Mouse (Mus musculus) megakaryocyte progenitor cell, adult 5-6 weeks (primary cell): ENCODE measurements at regions not wholly inside any gene's neighbourhood (a gene's known extent, or its start where the extent isn't known, plus 50 kb on each side); places are given as distances from the start of the nearest gene placed in this dataset.

Source experiments
- ATAC-seq: replicated peaks from 2 replicates; pipeline ENCODE4 v1.8.0; 2016; ENCODE audit warnings: mild to moderate bottlenecking, moderate TSS enrichment, inconsistent platforms; ENCODE audit not compliant: poor library complexity

DNA sequence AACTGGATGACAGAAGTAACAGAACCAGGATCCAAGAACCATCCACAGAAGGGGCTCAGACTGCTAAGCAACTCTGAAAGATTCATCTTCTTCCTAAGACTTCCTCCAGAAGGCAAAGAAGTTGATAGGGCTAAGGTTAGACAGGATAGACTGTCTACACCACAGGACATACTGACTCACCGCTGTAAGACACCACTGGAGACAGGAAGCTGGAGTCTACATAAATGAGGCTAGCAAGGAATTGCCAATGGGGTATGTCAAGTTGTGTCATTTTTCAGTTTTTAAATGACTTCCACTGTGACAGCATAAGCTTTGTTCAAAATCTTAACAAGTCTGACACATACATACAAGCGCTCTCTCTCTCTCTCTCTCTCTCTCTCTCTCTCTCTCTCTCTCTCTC lies 645.4 kb upstream of the Gm10131 start:
- no peak for ATAC-seq

DNA sequence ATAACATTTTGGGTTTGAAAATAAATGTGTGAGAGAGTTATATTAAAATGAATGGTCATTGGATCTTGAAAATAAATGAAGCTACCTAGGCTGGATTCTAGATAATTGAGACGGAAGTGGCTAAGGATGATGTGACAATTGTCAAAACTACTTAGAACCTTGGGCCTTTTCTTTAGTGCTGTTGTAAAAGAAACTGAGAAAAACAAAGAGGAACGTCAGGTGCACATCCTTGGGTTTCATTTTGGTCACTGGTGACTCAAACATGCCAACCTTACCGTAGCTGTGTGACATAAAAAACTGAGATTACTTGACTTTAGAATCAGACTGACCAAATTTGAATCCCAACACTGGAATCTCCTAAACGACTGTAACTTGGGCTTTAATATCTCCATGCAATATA lies 644.6 kb upstream of the Gm10131 start:
- ATAC-seq: no peak

DNA sequence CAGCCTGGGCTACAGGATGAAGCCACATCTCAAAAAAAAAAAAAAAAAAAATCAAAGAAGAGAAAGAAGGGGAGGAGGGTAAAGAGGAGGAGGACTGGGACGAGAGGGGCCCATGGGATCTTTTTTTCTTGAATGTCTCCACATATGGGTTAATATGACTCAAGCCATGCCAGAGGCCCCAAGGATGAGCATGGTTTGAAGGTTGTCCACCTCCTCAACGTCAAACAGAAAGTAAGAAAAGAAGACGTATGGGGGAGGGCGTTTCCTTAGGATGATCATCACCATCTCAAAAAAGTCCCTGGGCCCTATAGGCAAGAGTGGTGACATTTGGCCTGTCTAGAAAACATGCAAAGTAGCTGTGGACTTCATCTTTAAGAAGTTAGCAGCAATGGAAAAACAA lies 643.9 kb upstream of the Gm10131 start:
- no peak for ATAC-seq

DNA sequence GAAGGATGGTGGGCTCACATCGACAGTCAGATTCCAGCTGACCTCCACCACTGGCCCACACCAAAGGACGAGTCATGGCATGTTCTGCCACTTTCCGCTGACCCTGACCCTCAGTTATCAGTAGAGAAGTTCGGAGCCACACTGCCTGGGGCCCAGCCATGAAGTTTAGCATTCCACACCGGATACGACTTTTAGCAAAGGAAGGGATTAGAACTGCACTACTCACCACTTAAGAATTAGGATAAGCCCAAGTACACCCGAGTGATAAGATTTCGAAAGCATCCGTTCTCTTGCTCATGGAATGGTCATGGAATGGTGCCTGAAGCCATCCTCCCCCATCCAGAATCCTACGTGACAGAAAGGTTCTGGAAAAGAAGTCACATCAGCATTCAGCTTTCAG lies 641.5 kb upstream of the Gm10131 start:
- no peak for ATAC-seq

DNA sequence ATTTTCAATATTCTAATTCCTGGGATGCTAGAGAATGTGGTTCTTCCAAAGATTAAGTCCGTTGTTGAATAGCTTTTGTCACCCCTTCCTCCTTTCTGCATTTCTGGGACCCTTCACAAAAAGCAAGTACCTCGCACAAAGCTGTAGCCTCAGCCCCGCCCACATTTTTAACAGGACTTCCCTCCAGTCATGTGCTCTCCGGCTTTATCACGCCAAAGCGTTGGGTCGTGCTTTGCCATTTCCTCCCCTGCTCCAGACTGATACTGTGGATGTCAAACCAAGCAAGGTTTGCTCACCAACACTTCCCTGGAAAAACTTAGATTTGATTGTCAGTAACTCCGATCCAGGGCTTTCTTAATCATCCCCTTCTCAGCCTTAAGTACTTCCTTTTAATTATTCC lies 637.0 kb upstream of the Gm10131 start:
- ATAC-seq: no peak

DNA sequence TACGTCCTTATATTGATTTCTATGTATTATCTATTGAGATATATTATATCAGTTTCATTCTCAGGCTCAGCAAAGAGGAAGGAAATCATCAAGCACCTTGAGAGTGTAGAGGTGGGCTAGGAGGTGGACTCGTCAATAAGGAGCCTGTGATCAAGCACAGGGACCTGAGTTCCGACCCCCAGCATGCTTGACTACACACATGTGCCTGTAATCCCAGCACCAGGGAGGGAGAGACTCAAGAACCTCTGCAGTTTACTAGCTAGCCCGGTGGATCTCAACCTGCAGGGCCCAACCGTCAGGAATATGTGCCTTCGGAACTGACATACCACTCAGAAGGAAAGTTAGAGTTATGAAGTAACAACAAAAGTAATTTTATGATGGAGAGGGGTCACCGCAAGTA lies 634.2 kb upstream of the Gm10131 start:
- ATAC-seq: no peak

DNA sequence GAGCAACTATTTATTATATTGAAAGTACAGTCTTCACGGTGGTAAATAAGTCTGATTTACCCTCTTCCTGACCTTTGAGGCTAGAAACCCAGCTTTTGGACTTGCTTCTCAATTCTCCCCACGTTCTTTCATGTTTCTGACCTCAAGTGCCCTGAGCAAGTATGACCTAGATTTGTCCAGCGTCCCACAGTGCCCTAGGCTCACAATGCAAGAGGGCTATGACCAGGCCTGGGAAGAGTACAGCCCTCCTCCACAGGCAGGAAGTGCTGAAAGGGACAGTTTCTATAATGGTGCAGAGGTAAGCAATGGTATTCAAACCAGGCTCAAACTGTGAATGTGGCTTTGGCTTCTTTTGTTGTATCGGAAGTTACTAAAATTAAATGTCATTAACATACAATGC lies 633.1 kb upstream of the Gm10131 start:
- no peak for ATAC-seq

DNA sequence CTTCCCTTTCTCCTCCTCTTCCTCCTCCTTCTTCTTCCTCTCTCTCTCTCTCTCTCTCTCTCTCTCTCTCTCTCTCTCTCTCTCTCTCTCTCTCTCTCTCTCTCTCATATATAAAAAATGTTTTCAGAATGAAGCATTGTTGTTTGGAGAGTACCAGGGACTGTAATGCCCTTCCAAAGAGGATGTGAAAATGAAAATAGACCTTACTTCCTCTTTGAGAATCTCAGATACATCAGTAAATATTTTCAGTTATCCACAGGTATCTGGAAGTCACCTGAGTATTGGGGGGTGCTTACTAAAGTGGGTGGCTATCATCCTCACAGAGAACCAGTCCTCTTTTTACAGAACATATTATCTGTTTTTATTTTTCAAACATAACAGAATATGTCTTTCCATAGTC lies 632.6 kb upstream of the Gm10131 start:
- 0 out of 2 replicates have a peak, but pooled peaks have one; percentile 42 for ATAC-seq

DNA sequence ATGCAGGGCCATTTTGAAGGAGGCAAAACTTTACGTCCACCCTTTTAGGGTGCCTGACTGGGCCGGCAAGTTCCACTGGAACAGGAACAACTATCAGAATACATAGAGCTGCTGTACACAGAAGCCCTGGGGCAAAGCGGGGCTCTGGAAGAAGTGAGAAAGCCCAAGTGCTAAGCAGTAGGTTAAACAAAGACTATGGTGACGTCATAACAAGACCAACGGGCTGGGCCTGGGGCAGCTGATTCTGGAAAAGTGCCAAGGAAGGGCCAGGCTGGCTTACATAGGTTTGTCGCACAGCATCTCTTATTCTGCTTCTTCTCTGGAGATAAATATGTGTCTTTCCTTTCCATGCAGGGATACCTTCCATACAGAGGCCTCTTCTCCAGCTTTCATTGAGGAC lies 631.6 kb upstream of the Gm10131 start:
- ATAC-seq: no peak

DNA sequence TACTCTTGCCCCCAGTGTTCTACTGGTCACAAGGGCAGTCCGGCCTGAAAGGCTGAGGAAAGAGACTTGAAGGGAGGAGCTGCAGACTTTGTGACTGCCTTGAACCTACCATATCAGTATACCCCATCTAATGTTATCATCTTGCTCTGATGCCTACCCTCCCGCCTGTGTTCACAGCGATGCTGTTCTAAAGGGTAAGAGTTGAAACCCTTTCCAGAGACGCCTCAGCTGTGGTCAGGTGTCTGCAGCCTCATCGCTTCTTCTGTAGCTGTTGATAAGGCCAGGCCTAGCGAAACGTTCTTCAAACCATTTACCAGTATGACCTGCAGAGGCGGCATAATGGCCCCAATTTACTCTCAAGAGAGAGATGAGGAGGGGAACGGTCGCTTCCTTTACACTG lies 629.3 kb upstream of the Gm10131 start:
- no peak for ATAC-seq

DNA sequence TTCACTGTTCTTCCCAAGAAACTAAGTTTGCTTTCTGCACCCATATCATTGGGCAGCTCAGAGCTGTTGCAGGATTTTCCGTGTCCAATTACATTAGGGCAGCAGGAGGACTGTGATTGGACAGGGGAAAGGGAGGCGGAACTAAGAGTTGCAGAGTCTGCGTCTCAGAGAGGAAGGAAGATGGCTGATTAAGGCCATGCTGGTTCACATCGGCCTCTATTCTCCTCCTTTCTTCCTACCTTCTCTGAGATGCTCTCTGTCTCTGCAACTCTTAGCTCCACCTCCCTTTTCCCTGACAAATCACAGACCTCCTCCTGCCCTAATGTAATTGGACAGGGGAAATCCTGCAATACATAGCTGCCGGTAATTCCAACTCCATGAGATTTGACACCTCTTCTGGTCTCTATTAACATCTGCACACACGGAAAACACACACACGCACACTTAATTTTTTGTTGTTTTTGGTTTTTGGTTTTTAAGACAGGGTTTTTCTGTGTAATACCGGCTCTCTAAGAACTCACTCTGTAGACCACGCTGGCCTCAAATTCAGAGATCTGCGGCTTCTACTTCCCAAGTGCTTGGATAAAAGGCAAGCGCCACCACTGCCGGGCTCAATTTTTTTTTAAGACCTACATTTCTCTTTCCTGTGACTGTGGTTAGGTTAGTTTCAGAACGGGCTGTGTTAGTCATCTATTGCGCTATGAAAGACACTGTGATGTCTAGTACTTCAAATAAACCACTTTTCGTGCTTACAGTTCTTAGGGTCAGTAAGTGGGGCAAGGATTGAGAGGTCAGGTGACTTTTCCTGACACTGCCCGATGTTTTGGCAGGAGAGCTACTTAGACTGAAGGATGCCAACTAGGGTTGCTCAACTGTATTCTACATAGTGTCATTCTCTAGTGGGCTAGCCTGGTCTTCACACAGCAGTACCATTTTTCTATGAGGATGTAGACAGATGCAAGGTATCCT lies 628.6 kb upstream of the Gm10131 start:
- peak; percentile 48 for ATAC-seq

DNA sequence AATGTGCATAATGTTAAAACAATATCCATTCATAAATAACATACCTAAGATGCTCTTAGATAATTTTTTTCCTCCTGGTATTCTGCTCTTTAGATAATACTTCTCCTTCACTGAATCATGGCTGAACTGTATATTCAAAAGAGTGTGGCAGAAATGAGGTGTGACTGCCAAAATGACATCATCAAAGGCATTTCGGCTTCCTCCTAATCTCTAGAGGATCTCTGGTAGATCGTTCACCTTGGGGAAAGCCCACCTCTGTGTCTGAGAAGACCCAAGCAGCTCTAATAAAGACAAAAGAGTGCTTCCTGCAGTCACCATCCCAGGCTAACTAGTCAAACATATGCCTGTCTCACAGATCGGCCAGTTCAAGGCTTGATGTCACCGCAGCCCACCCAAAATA lies 624.7 kb upstream of the Gm10131 start:
- ATAC-seq: no peak

DNA sequence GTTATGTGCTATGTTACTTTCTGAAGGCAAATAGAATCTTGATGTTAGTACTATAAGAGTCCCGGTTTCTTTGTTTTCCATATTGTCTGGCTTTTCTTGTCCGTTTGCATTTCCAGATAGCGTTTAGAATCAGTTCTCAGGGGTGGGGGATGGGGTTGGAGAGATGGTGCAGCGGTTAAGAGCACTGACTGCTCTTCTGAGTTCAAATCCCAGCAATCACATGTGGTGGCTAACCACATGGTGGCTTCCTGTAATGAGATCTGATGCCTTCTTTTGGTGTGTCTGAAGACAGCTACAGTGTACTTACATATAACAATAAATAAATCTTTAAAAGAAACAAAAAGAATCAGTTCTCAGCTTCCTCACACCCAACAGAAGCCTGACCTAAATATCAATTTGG lies 623.5 kb upstream of the Gm10131 start:
- ATAC-seq: no peak

DNA sequence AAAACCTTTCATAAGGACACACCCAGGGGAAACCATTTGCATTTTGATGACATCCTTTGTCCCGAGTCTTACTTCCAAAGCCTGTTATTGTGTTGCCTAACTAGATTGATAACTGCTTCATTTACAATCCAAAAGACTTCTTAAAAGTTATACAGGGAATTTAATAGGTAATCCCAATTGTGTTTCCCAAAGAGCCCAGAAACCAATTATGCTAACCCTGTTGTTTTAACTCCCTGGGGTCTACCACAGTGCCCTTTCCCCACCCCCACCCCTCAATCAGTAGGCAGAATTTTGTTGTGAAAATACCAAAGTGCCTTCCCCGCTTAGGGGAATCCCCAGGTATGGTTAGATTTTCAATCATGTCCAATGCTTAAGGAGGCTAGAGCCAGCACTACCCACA lies 621.3 kb upstream of the Gm10131 start:
- no peak for ATAC-seq

DNA sequence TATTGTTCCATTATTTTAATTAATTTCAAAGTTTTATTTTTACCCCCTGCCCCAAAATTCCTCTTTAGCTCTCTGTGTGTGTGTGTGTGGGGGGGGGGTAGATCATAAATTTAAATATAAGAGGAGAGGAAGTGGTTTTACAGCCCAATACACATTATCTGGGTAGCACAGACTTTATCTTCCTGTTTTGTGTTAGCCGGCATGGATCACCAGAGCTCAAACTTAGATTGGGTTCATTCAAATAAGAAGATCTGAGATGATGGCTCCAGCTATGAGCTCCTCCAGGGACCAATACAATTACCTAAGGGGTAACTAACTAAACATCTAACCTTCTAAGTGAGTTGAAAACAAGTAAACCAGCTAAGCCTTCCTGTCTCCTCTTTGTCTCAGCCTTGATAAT lies 620.8 kb upstream of the Gm10131 start:
- peak; percentile 52; the same call in 1 of the 2 replicates for ATAC-seq

DNA sequence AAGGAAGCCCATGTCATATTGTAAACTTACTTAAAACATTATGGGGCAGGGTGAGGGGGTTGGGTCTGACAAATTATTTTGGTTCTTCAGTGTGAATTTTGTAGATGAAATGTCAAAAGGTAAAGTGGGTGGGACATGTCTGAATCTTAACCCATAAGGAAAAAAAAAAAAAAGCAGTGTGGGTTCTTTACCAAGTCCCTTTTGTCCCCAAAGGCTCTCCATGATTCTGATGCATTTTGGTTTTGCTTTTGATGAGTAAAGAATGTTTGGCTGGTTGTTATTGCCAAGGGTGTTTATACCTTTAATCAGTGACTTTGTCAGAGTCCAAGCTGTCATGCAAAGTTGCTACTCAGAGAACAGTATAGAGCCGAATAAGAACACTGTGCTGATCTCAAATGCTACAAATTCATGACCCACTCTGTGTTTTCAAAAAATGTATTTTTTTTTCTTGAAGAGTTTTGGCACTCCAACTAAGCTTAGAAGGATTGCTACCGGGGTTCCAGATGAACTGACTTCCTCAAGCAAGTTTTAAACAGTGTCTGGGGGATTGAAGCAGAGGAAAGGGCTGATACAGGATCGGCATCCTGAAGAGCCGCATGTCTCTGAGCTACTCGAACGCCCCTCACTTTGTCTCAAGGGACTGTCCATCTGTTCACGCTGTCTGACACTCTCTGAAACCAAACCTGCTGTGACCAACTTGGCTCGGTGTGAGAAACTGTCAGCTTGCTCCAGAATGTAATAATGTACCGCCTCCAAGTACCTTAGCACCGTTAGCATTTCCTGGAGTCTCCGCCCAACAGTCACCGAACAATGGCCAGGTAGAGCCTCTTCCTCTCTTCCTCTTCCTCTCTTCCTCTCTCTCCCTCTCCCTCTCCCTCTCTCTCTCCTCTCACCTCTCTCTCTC lies 619.8 kb upstream of the Gm10131 start:
- ATAC-seq: no peak

DNA sequence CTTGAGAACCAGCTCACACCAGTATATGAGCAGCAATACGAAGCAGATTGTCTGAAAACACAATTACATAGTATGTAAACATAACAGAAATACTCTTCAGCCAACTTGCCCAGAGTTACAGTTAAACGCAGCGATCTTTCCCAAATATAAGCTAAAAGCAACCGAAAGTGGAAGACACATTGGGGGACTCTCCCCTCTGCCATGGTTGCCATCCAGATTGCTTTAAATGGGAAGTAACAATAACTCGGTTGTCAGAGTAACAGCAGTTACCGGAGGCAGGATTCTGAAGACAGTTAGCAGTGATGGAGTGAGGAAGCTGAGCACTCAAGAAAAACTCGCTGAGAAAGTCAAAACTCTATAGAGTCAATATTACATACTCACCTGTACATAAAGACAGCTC lies 618.0 kb upstream of the Gm10131 start:
- ATAC-seq: 0 out of 2 replicates have a peak, but pooled peaks have one; percentile 23

DNA sequence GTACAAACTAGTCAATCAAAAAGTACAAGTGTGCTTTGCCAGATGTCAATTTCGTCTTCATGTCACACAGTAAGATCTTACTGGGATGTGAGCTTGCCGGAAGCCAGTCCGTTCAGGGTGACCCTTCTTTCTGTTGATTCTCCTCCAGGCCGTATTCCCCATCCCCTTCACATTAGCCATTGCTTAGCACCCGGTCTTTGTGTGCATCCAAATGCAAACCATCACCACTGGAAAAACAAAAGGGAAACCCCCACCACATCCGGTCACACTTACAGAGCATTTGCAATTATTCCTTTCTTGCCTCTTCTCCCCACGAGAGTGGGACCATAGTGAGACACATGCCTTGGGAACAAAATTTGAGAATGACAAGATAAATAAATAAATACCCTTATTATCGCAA lies 616.2 kb upstream of the Gm10131 start:
- ATAC-seq: no peak

DNA sequence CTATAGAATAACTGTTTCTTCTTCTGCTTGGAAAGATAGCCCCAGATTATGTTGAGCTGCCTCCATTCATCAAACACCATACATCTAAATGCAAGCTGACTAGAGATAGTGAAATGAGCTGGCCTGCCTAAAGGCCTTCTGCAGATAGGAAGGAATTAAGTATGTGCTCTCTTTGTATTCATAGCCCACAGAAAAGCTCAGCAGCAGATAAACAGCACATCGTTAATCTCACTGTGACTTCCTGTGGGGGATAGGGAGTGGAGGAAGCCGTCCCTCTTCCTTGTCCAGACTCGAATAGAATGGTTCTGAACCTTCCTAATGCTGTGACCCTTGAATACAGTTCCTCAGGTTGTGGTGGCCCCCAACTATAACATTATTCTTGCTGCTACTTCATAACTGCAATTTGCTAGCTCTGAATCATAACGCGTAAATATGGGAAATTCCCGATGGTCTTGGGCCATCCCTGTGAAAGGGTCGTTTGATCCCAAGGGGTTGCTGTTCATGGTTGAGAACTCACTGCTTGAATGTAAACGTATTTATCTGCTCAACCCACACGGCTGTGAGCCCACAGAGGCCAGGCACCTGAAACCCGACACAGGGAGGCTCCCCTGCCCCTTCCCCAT lies 614.7 kb upstream of the Gm10131 start:
- no peak for ATAC-seq

DNA sequence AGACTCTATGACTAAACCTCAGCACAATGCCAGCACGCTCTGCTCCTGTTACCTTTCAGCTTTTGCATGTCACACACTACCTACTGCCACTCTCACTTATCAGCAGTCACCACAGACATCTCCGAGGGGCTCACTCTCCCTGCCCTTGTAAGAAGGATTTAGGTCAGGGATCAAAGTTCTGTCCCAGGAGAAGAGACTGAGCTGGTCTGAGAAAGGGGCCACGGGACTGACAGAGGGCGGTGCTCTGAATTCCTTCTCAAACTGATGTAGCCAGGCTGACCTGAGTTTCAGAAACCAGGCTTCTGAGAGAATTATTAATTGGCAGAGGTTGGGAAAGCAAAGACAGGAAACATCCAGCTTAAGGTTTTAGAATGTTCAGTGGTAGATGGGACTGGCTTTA lies 614.0 kb upstream of the Gm10131 start:
- ATAC-seq: no peak
